Mouse (Mus musculus) T-cell, adult 2 months (primary cell): ENCODE measurements around the gene Wwox.

ENCODE experiments used
- DNase-seq: peaks from one replicate; pipeline ENCODE4 v3.0.0; 2022; ENCODE audit warnings: low spot score

Wwox gene

GRCm38 (mm10) chr8:114439334-114440204 lies at the start of gene Wwox:
TSS of gene Wwox (plus strand) at chr8:114439655.
- peak; percentile 98 for DNase-seq

- peak; percentile 2 for DNase-seq
Measured at GRCm38 (mm10) chr8:114390465-114391254, 48.8 kb upstream of the Wwox start.

GRCm38 (mm10) chr8:114398326-114398725 lies 41.1 kb upstream of the Wwox start:
- no peak for DNase-seq

- DNase-seq, result no peak
Measured at GRCm38 (mm10) chr8:114399273-114399672, 40.2 kb upstream of the Wwox start.

GRCm38 (mm10) chr8:114401679-114402078 lies 37.8 kb upstream of the Wwox start:
- DNase-seq, result no peak

- DNase-seq, result no peak
Measured at GRCm38 (mm10) chr8:114411421-114411820, 28.0 kb upstream of the Wwox start.

GRCm38 (mm10) chr8:114417786-114418185 lies 21.7 kb upstream of the Wwox start, which contains the start of gene Clec3a:
TSS of gene Clec3a (plus strand) at chr8:114418086.
- no peak for DNase-seq

GRCm38 (mm10) chr8:114418486-114418885 lies 21.0 kb upstream of the Wwox start:
- no peak for DNase-seq

GRCm38 (mm10) chr8:114418904-114419303 lies 20.6 kb upstream of the Wwox start:
- DNase-seq, result no peak

GRCm38 (mm10) chr8:114421544-114421943 lies 17.9 kb upstream of the Wwox start:
- no peak for DNase-seq

- peak; percentile 40 for DNase-seq
Measured at GRCm38 (mm10) chr8:114438236-114438635, 1.2 kb upstream of the Wwox start.

GRCm38 (mm10) chr8:114440205-114440589 lies 742 bp downstream of the Wwox start:
- no peak for DNase-seq

- DNase-seq, result peak; percentile 31
Measured at GRCm38 (mm10) chr8:114441616-114442015, 2.2 kb downstream of the Wwox start.

GRCm38 (mm10) chr8:114446884-114447283 lies 7.4 kb downstream of the Wwox start:
- DNase-seq, result no peak

GRCm38 (mm10) chr8:114452278-114452677 lies 12.8 kb downstream of the Wwox start:
- DNase-seq, result no peak

GRCm38 (mm10) chr8:114452781-114453221 lies 13.3 kb downstream of the Wwox start:
- DNase-seq, result peak; percentile 53

GRCm38 (mm10) chr8:114455302-114455701 lies 15.8 kb downstream of the Wwox start:
- DNase-seq, result no peak

- DNase-seq, result no peak
Measured at GRCm38 (mm10) chr8:114455953-114456352, 16.5 kb downstream of the Wwox start.

- DNase-seq, result no peak
Measured at GRCm38 (mm10) chr8:114458113-114458784, 18.8 kb downstream of the Wwox start.

GRCm38 (mm10) chr8:114460600-114460999 lies 21.1 kb downstream of the Wwox start:
- DNase-seq, result no peak

- no peak for DNase-seq
Measured at GRCm38 (mm10) chr8:114462591-114462990, 23.1 kb downstream of the Wwox start.

GRCm38 (mm10) chr8:114463305-114463704 lies 23.9 kb downstream of the Wwox start:
- DNase-seq, result no peak
